Mouse (Mus musculus): ENCODE measurements at regions not wholly inside any gene's neighbourhood (a gene's known extent, or its start where the extent isn't known, plus 50 kb on each side); places are given as distances from the start of the nearest gene placed in this dataset.

GRCm38 (mm10) chr10:24410885-24411284 lies 184.4 kb upstream of the Ccn2 start:
- ATAC-seq (ENCODE audit: low read depth): no peak

GRCm38 (mm10) chr10:24422498-24423160 lies 172.6 kb upstream of the Ccn2 start:
- ATAC-seq (ENCODE audit: low read depth): no peak
- WGBS: 78% methylated on average over 4 of the region's 4 CpGs
- Histone ChIP-seq H3K36me3 (ENCODE audit: control insufficient read depth, insufficient read depth, low read length) (no peaks in the 10 kb centered on the region), H3K4me3 (ENCODE audit: low read depth, low read length) (no peak overlapping the region), H3K9ac (replicated peaks; ENCODE audit: low read depth, low read length) (no peak overlapping the region), H3K27ac (ENCODE audit: low read depth, low read length) (no peak overlapping the region), H3K9me3 (ENCODE audit: control insufficient read depth, low read length) (no peaks in the 10 kb centered on the region), H3K27me3 (ENCODE audit: control insufficient read depth, insufficient read depth, low read length) (no peaks in the 10 kb centered on the region), H3K4me2 (ENCODE audit: low read depth, low read length) (no peak overlapping the region), H3K4me1 (ENCODE audit: control insufficient read depth, insufficient read depth, low read length) (no peaks in the 10 kb centered on the region)

More at GRCm38 (mm10) chr10:24410885-24411284, 184.4 kb upstream of the Ccn2 start:
- WGBS: 93% methylated on average over 4 of the region's 4 CpGs
- no peak overlapping the region for H3K27ac ChIP-seq (ENCODE audit: low read depth, low read length)
- H3K9ac ChIP-seq (replicated peaks; ENCODE audit: low read depth, low read length): no peak overlapping the region
- H3K4me3 ChIP-seq (ENCODE audit: low read depth, low read length): no peak overlapping the region
- H3K27me3 ChIP-seq (ENCODE audit: control insufficient read depth, insufficient read depth, low read length): no peaks in the 10 kb centered on the region
- H3K36me3 ChIP-seq (ENCODE audit: control insufficient read depth, insufficient read depth, low read length): no peaks in the 10 kb centered on the region
- H3K4me2 ChIP-seq (ENCODE audit: low read depth, low read length): no peak overlapping the region
- H3K9me3 ChIP-seq (ENCODE audit: control insufficient read depth, low read length): no peaks in the 10 kb centered on the region
- H3K4me1 ChIP-seq (ENCODE audit: control insufficient read depth, insufficient read depth, low read length): no peaks in the 10 kb centered on the region

GRCm38 (mm10) chr10:24433737-24434367 lies 161.4 kb upstream of the Ccn2 start:
- H3K4me1 ChIP-seq (ENCODE audit: control insufficient read depth, insufficient read depth, low read length): no peaks in the 10 kb centered on the region
- H3K4me3 ChIP-seq (ENCODE audit: low read depth, low read length): no peak overlapping the region
- H3K4me2 ChIP-seq (ENCODE audit: low read depth, low read length): no peak overlapping the region
- no peaks in the 10 kb centered on the region for H3K36me3 ChIP-seq (ENCODE audit: control insufficient read depth, insufficient read depth, low read length)
- ATAC-seq (ENCODE audit: low read depth): no peak
- H3K27ac ChIP-seq (ENCODE audit: low read depth, low read length): no peak overlapping the region
- no peak overlapping the region for H3K9ac ChIP-seq (replicated peaks; ENCODE audit: low read depth, low read length)
- H3K9me3 ChIP-seq (ENCODE audit: control insufficient read depth, low read length): no peaks in the 10 kb centered on the region
- H3K27me3 ChIP-seq (ENCODE audit: control insufficient read depth, insufficient read depth, low read length): no peaks in the 10 kb centered on the region

- Histone ChIP-seq H3K4me3 (ENCODE audit: low read depth, low read length) (no peak overlapping the region), H3K4me2 (ENCODE audit: low read depth, low read length) (no peak overlapping the region), H3K27me3 (ENCODE audit: control insufficient read depth, insufficient read depth, low read length) (no peaks in the 10 kb centered on the region), H3K9me3 (ENCODE audit: control insufficient read depth, low read length) (no peaks in the 10 kb centered on the region), H3K36me3 (ENCODE audit: control insufficient read depth, insufficient read depth, low read length) (no peaks in the 10 kb centered on the region), H3K9ac (replicated peaks; ENCODE audit: low read depth, low read length) (no peak overlapping the region), H3K4me1 (ENCODE audit: control insufficient read depth, insufficient read depth, low read length) (no peaks in the 10 kb centered on the region), H3K27ac (ENCODE audit: low read depth, low read length) (no peak overlapping the region)
- 71% methylated on average over 2 of the region's 2 CpGs for WGBS
- no peak for ATAC-seq (ENCODE audit: low read depth)
Measured at GRCm38 (mm10) chr10:24437177-24437576, 158.1 kb upstream of the Ccn2 start.

GRCm38 (mm10) chr10:24444572-24444971 lies 150.7 kb upstream of the Ccn2 start:
- H3K27me3 ChIP-seq (ENCODE audit: control insufficient read depth, insufficient read depth, low read length): no peaks in the 10 kb centered on the region
- H3K9me3 ChIP-seq (ENCODE audit: control insufficient read depth, low read length): no peaks in the 10 kb centered on the region
- H3K9ac ChIP-seq (replicated peaks; ENCODE audit: low read depth, low read length): no peak overlapping the region
- 54% methylated on average over 1 of the region's 1 CpGs for WGBS
- H3K27ac ChIP-seq (ENCODE audit: low read depth, low read length): no peak overlapping the region
- no peak overlapping the region for H3K4me3 ChIP-seq (ENCODE audit: low read depth, low read length)
- no peak for ATAC-seq (ENCODE audit: low read depth)
- H3K4me2 ChIP-seq (ENCODE audit: low read depth, low read length): no peak overlapping the region
- H3K36me3 ChIP-seq (ENCODE audit: control insufficient read depth, insufficient read depth, low read length): no peaks in the 10 kb centered on the region
- no peaks in the 10 kb centered on the region for H3K4me1 ChIP-seq (ENCODE audit: control insufficient read depth, insufficient read depth, low read length)

GRCm38 (mm10) chr10:24445036-24445435 lies 150.2 kb upstream of the Ccn2 start:
- no peak for ATAC-seq (ENCODE audit: low read depth)
- no peaks in the 10 kb centered on the region for H3K27me3 ChIP-seq (ENCODE audit: control insufficient read depth, insufficient read depth, low read length)
- H3K4me2 ChIP-seq (ENCODE audit: low read depth, low read length): no peak overlapping the region
- H3K27ac ChIP-seq (ENCODE audit: low read depth, low read length): no peak overlapping the region
- no peak overlapping the region for H3K4me3 ChIP-seq (ENCODE audit: low read depth, low read length)
- WGBS: 88% methylated on average over 6 of the region's 6 CpGs
- no peaks in the 10 kb centered on the region for H3K9me3 ChIP-seq (ENCODE audit: control insufficient read depth, low read length)
- H3K36me3 ChIP-seq (ENCODE audit: control insufficient read depth, insufficient read depth, low read length): no peaks in the 10 kb centered on the region
- no peak overlapping the region for H3K9ac ChIP-seq (replicated peaks; ENCODE audit: low read depth, low read length)
- H3K4me1 ChIP-seq (ENCODE audit: control insufficient read depth, insufficient read depth, low read length): no peaks in the 10 kb centered on the region

GRCm38 (mm10) chr10:24446168-24446567 lies 149.1 kb upstream of the Ccn2 start:
- no peak overlapping the region for H3K4me2 ChIP-seq (ENCODE audit: low read depth, low read length)
- H3K4me1 ChIP-seq (ENCODE audit: control insufficient read depth, insufficient read depth, low read length): no peaks in the 10 kb centered on the region
- no peaks in the 10 kb centered on the region for H3K36me3 ChIP-seq (ENCODE audit: control insufficient read depth, insufficient read depth, low read length)
- no peaks in the 10 kb centered on the region for H3K27me3 ChIP-seq (ENCODE audit: control insufficient read depth, insufficient read depth, low read length)
- no peak overlapping the region for H3K4me3 ChIP-seq (ENCODE audit: low read depth, low read length)
- WGBS: 88% methylated on average over 8 of the region's 8 CpGs
- no peak for ATAC-seq (ENCODE audit: low read depth)
- H3K27ac ChIP-seq (ENCODE audit: low read depth, low read length): no peak overlapping the region
- H3K9ac ChIP-seq (replicated peaks; ENCODE audit: low read depth, low read length): no peak overlapping the region
- no peaks in the 10 kb centered on the region for H3K9me3 ChIP-seq (ENCODE audit: control insufficient read depth, low read length)

- H3K4me3 ChIP-seq (ENCODE audit: low read depth, low read length): no peak overlapping the region
- no peak for ATAC-seq (ENCODE audit: low read depth)
- H3K36me3 ChIP-seq (ENCODE audit: control insufficient read depth, insufficient read depth, low read length): no peaks in the 10 kb centered on the region
- 71% methylated on average over 6 of the region's 6 CpGs for WGBS
- no peak overlapping the region for H3K4me2 ChIP-seq (ENCODE audit: low read depth, low read length)
- no peaks in the 10 kb centered on the region for H3K9me3 ChIP-seq (ENCODE audit: control insufficient read depth, low read length)
- H3K27me3 ChIP-seq (ENCODE audit: control insufficient read depth, insufficient read depth, low read length): no peaks in the 10 kb centered on the region
- H3K27ac ChIP-seq (ENCODE audit: low read depth, low read length): no peak overlapping the region
- no peak overlapping the region for H3K9ac ChIP-seq (replicated peaks; ENCODE audit: low read depth, low read length)
- no peaks in the 10 kb centered on the region for H3K4me1 ChIP-seq (ENCODE audit: control insufficient read depth, insufficient read depth, low read length)
Measured at GRCm38 (mm10) chr10:24447135-24447534, 148.1 kb upstream of the Ccn2 start.

GRCm38 (mm10) chr10:24448001-24448561 lies 147.2 kb upstream of the Ccn2 start:
- no peak overlapping the region for H3K27ac ChIP-seq (ENCODE audit: low read depth, low read length)
- no peaks in the 10 kb centered on the region for H3K9me3 ChIP-seq (ENCODE audit: control insufficient read depth, low read length)
- no peak for ATAC-seq (ENCODE audit: low read depth)
- H3K4me2 ChIP-seq (ENCODE audit: low read depth, low read length): no peak overlapping the region
- no peaks in the 10 kb centered on the region for H3K36me3 ChIP-seq (ENCODE audit: control insufficient read depth, insufficient read depth, low read length)
- 85% methylated on average over 9 of the region's 9 CpGs for WGBS
- no peaks in the 10 kb centered on the region for H3K27me3 ChIP-seq (ENCODE audit: control insufficient read depth, insufficient read depth, low read length)
- no peak overlapping the region for H3K9ac ChIP-seq (replicated peaks; ENCODE audit: low read depth, low read length)
- H3K4me3 ChIP-seq (ENCODE audit: low read depth, low read length): no peak overlapping the region
- H3K4me1 ChIP-seq (ENCODE audit: control insufficient read depth, insufficient read depth, low read length): no peaks in the 10 kb centered on the region

All from neural tube, embryonic 14.5 days (tissue).